Mouse (Mus musculus): ENCODE measurements at regions not wholly inside any gene's neighbourhood (a gene's known extent, or its start where the extent isn't known, plus 50 kb on each side); places are given as distances from the start of the nearest gene placed in this dataset.

- DNase-seq: no peak
These were observed 56.6 kb upstream of the Lrpap1 start for GRCm38 (mm10) chr5:35162120-35162519.

- DNase-seq: no peak
These were observed 55.6 kb upstream of the Lrpap1 start for GRCm38 (mm10) chr5:35160929-35161815.

GRCm38 (mm10) chr5:35159854-35160253 lies 54.3 kb upstream of the Lrpap1 start:
- no peak for DNase-seq

- no peak for DNase-seq
These were observed 53.7 kb upstream of the Lrpap1 start for GRCm38 (mm10) chr5:35159178-35159661.

- no peak for DNase-seq
These were observed 52.9 kb upstream of the Lrpap1 start for GRCm38 (mm10) chr5:35158346-35159047.

GRCm38 (mm10) chr5:35156371-35156770 lies 50.8 kb upstream of the Lrpap1 start:
- no peak for DNase-seq

- no peak for DNase-seq
These were observed 50.2 kb upstream of the Lrpap1 start for GRCm38 (mm10) chr5:35155717-35156116.
